Mouse (Mus musculus) lung, postnatal 0 days (tissue): ENCODE measurements at regions not wholly inside any gene's neighbourhood (a gene's known extent, or its start where the extent isn't known, plus 50 kb on each side); places are given as distances from the start of the nearest gene placed in this dataset.

Experiments used
- CTCF ChIP-seq: IDR thresholded peaks from 2 replicates; pipeline ENCODE4 v1.5.1; 2016; ENCODE audit warnings: antibody characterized with exemption, mild to moderate bottlenecking
- EP300 ChIP-seq: IDR thresholded peaks from 2 replicates; pipeline ENCODE4 v1.6.1; 2016; ENCODE audit warnings: antibody characterized with exemption, mild to moderate bottlenecking, control low read depth

DNA sequence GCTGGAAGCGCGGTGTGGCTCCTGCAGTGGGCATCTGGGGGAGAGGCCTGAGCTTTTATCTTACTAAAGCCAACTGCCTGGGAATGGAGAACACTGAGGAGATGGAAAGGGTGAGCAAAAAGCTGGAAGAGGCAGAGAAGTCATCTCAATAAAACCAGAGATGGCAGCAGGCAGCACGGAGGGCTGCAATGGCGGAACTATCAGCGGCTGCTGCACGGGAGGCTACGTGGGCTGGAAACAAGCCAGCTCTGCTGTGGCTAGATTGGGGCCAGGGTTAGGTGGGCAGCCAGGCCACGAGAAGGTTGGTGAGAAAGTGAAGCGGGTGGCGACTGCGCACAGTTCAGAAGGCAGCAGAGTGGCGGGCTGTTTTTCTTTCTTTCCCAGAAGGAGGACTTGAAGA, 197.8 kb downstream of the Enc1 start:
- TF ChIP-seq EP300 (no peak), CTCF (no peak)
